Mouse (Mus musculus) kidney, embryonic 14.5 days (tissue): ENCODE measurements at regions not wholly inside any gene's neighbourhood (a gene's known extent, or its start where the extent isn't known, plus 50 kb on each side); places are given as distances from the start of the nearest gene placed in this dataset.

ENCODE experiments used
- ATAC-seq: fragments of 200-750 bp; cut with Nextera tagmentation; 2 replicates; pipeline ENCODE4 v1.8.0; 2017; ENCODE audit warnings: moderate number of reproducible peaks, mild to moderate bottlenecking, moderate TSS enrichment, moderate library complexity; ENCODE audit not compliant: low FRiP score, low TSS enrichment
- H3K27ac ChIP-seq: fragments of 300-500 bp; sonication (generic); 2 replicates; pipeline ENCODE4 v1.5.1; 2014; ENCODE audit warnings: low read depth, mild to moderate bottlenecking, low read length, moderate library complexity, mixed read lengths
- H3K27me3 ChIP-seq: fragments of 300-500 bp; sonication (generic); 2 replicates; pipeline ENCODE4 v1.6.1; 2014; ENCODE audit warnings: mild to moderate bottlenecking, low read length; ENCODE audit not compliant: control insufficient read depth, insufficient read depth
- H3K36me3 ChIP-seq: fragments of 300-500 bp; sonication (generic); 2 replicates; pipeline ENCODE4 v1.6.1; 2014; ENCODE audit warnings: low read length, mixed read lengths; ENCODE audit not compliant: control insufficient read depth, insufficient read depth
- H3K4me1 ChIP-seq: fragments of 300-500 bp; sonication (generic); 2 replicates; pipeline ENCODE4 v1.6.1; 2014; ENCODE audit warnings: low read length, mixed read lengths; ENCODE audit not compliant: control insufficient read depth, insufficient read depth
- H3K4me2 ChIP-seq: fragments of 300-500 bp; sonication (generic); replicated peaks from 2 replicates; pipeline ENCODE4 v1.6.1; 2014; ENCODE audit warnings: low read depth, mild to moderate bottlenecking, low read length
- H3K4me3 ChIP-seq: fragments of 300-500 bp; sonication (generic); 2 replicates; pipeline ENCODE4 v1.5.1; 2014; ENCODE audit warnings: mild to moderate bottlenecking, low read length
- H3K9ac ChIP-seq: fragments of 300-500 bp; sonication (generic); 2 replicates; pipeline ENCODE4 v1.6.1; 2014; ENCODE audit warnings: low read depth, mild to moderate bottlenecking, low read length, moderate library complexity
- H3K9me3 ChIP-seq: fragments of 300-500 bp; sonication (generic); 2 replicates; pipeline ENCODE4 v1.6.1; 2016; ENCODE audit warnings: low read length; ENCODE audit not compliant: control insufficient read depth
- WGBS: fragments of 180-500 bp; shearing (Covaris S2); extraction: QIAGEN DNeasy Blood & Tissue Kit; methylation state at CpG from one replicate; pipeline ENCODE4 v1.1.7; 2014; 5-methylcytosine and 5-hydroxymethylcytosine counted together

GRCm38 (mm10) chr3:129386522-129386921 is 54.0 kb upstream of the Enpep start:
- H3K36me3 ChIP-seq: no peaks in the 10 kb centered on the region
- no peaks in the 10 kb centered on the region for H3K9me3 ChIP-seq
- no peaks in the 10 kb centered on the region for H3K27me3 ChIP-seq
- 0 out of 2 replicates have a peak, but pooled peaks have one; percentile 32 for ATAC-seq
- no peak overlapping the region for H3K4me2 ChIP-seq
- 54% methylated on average over 7 of the region's 7 CpGs for WGBS
- no peak overlapping the region for H3K4me3 ChIP-seq
- no peak overlapping the region for H3K9ac ChIP-seq
- no peak overlapping the region for H3K27ac ChIP-seq
- peaks cover 8% of the 10 kb centered on the region for H3K4me1 ChIP-seq

DNA sequence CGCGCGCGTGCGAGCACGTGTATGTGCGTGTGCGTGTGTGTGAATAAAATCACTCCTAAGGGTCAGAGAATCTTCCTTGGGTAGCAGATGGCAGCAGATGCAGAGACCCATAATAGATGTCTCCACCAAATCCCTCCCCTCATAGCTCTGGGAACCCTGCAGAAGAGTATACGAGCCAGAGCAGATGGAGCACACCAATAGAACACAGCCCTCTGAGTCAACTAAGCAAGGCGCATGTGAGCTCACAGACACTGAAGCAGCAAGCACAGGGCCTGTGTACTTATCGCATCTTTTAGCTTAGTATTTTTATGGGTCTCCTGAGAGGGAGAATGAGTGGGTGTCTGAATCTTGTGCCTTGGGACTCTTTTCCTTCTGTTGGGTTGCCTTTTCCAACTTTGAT is 58.0 kb upstream of the Enpep start:
- ATAC-seq: no peak
- Histone ChIP-seq H3K9ac (no peak overlapping the region), H3K27ac (no peak overlapping the region), H3K9me3 (no peaks in the 10 kb centered on the region), H3K27me3 (no peaks in the 10 kb centered on the region), H3K4me2 (no peak overlapping the region), H3K4me1 (peaks cover 19% of the 10 kb centered on the region), H3K36me3 (no peaks in the 10 kb centered on the region), H3K4me3 (no peak overlapping the region)
- WGBS: 95% methylated on average over 11 of the region's 11 CpGs

DNA sequence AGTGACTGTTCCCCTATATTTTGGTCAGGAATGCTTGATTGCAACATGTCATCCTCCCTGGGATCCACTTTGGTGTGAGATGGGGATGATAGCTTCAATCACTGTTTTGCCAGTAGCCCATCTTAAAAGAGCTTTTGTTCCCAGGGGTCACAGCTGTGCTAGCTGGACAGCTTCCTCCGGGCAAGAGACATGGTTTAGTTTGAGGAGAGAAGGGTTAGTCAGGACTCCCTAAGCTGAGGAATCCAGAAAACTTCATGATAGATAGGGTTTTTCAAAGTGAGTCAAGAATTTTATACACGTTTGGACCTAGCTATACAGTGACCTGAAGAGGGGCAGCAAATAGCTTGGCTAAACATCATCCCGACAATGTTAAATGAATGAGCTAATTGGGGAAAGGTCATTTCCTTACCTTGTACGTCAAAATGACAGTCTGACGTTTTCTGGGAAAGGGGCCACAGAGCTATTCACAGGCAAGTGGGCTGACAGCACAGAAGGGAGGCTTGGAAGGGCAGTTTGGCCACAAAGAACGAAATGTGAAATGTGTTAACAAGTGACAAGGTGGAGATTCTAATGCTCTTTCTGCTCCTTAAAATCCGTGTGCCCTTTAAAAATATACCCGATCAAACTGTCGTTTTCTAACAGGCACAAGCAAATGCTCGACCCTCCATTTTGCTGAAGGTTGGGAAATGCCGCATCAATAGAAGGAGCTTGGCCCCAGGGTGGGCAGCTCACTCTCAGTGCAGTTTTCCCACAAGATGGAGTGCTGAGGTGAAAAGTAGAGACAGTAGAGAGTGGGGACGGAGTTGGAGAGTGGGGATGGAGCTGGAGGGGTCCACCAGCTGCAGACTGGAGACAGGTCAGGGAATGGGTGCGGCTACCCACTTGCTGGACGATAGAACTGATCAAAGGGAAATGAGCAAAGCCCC is 59.6 kb upstream of the Enpep start:
- Histone ChIP-seq H3K4me3 (no peak overlapping the region; the same call in 1 of the 2 replicates), H3K9me3 (no peaks in the 10 kb centered on the region), H3K9ac (no peak overlapping the region), H3K4me1 (peaks cover 23% of the 10 kb centered on the region), H3K36me3 (no peaks in the 10 kb centered on the region), H3K27ac (peak overlapping the region; percentile 61), H3K4me2 (no peak overlapping the region; the same call in 1 of the 2 replicates), H3K27me3 (no peaks in the 10 kb centered on the region)
- 32% methylated on average over 14 of the region's 14 CpGs for WGBS
- ATAC-seq: peak; percentile 32; the same call in 1 of the 2 replicates

DNA sequence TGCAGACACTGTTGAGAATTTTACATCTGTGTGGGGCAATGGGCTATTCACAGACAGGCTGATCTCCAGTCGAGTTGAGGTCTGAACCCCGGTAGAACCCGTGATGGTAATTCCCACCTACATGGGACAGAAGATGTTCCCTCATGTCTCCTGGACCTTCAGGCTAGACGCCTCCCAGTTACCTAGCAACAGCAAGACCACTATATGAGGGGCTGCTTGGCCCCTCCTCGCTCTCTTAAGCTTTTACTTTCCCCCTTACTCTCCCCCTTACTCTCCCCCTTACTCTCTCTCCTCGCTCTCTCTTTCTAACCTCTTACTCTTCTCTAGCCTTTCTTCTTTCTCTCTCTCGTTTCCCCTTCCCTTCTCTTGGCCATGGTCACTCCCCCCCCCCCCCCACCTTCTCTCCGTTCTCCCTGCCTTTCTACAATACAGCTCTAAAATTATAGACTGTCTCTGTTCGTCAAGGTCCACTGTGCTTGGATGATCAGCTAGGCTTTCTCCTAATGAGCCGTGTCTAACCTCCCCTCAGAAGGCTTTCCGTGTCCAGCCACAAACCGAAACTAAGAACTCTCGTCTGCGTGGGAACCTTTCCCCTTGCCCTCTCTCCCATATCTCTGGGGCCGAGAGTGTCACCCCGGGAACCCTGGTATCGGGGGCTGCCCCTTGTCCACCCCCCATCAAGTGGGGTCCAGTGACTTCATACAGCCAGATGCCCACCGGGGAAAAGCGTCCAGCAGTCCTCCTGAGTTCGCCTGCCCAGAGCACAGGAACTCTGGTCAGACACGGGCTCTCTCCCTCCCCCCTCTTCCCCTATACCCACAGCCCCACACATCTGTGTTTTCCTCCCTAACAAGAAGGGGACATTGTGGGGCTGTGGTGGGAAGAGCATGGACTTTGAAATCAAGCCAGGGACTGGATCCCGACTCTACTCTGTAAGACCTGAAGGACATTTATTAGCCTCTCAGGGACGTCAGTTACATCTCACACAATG is 60.6 kb upstream of the Enpep start:
- 33% methylated on average over 23 of the region's 23 CpGs for WGBS
- H3K9me3 ChIP-seq: no peaks in the 10 kb centered on the region
- H3K4me2 ChIP-seq: peak overlapping the region; percentile 45
- H3K4me3 ChIP-seq: peak overlapping the region; percentile 31
- peak overlapping the region; percentile 47; the same call in 1 of the 2 replicates for H3K9ac ChIP-seq
- H3K36me3 ChIP-seq: no peaks in the 10 kb centered on the region
- peak overlapping the region; percentile 81 for H3K27ac ChIP-seq
- peak; percentile 87 for ATAC-seq
- H3K4me1 ChIP-seq: peaks cover 23% of the 10 kb centered on the region
- H3K27me3 ChIP-seq: no peaks in the 10 kb centered on the region

GRCm38 (mm10) chr3:129397481-129397880 is 65.0 kb upstream of the Enpep start:
- Histone ChIP-seq H3K4me1 (peaks cover 8% of the 10 kb centered on the region), H3K9me3 (no peaks in the 10 kb centered on the region), H3K36me3 (no peaks in the 10 kb centered on the region), H3K27ac (peak overlapping the region; percentile 4; the same call in 1 of the 2 replicates), H3K4me2 (no peak overlapping the region), H3K9ac (no peak overlapping the region), H3K27me3 (no peaks in the 10 kb centered on the region), H3K4me3 (no peak overlapping the region)
- 38% methylated on average over 4 of the region's 4 CpGs for WGBS
- no peak for ATAC-seq

- H3K4me2 ChIP-seq: no peak overlapping the region
- 72% methylated on average over 12 of the region's 12 CpGs for WGBS
- H3K9ac ChIP-seq: no peak overlapping the region
- 0 out of 2 replicates have a peak, but pooled peaks have one; percentile 34 for ATAC-seq
- no peaks in the 10 kb centered on the region for H3K36me3 ChIP-seq
- no peaks in the 10 kb centered on the region for H3K27me3 ChIP-seq
- no peak overlapping the region for H3K27ac ChIP-seq
- H3K9me3 ChIP-seq: no peaks in the 10 kb centered on the region
- H3K4me3 ChIP-seq: no peak overlapping the region
- peaks cover 4% of the 10 kb centered on the region; the same call in 1 of the 2 replicates for H3K4me1 ChIP-seq
Observed at GRCm38 (mm10) chr3:129400092-129400924, 67.8 kb upstream of the Enpep start.

- ATAC-seq: no peak
- Histone ChIP-seq H3K4me2 (no peak overlapping the region), H3K9me3 (no peaks in the 10 kb centered on the region), H3K27me3 (no peaks in the 10 kb centered on the region), H3K4me3 (no peak overlapping the region), H3K36me3 (no peaks in the 10 kb centered on the region), H3K27ac (no peak overlapping the region), H3K9ac (no peak overlapping the region), H3K4me1 (no peaks in the 10 kb centered on the region)
- 62% methylated on average over 13 of the region's 13 CpGs for WGBS
Observed at GRCm38 (mm10) chr3:129411389-129412054, 79.0 kb upstream of the Enpep start.
